Mouse (Mus musculus): ENCODE data around the gene Fbln5.
A peak's percentile ranks its signal among the peaks of the same experiment; 100 is the strongest.

The Fbln5 gene

DNA sequence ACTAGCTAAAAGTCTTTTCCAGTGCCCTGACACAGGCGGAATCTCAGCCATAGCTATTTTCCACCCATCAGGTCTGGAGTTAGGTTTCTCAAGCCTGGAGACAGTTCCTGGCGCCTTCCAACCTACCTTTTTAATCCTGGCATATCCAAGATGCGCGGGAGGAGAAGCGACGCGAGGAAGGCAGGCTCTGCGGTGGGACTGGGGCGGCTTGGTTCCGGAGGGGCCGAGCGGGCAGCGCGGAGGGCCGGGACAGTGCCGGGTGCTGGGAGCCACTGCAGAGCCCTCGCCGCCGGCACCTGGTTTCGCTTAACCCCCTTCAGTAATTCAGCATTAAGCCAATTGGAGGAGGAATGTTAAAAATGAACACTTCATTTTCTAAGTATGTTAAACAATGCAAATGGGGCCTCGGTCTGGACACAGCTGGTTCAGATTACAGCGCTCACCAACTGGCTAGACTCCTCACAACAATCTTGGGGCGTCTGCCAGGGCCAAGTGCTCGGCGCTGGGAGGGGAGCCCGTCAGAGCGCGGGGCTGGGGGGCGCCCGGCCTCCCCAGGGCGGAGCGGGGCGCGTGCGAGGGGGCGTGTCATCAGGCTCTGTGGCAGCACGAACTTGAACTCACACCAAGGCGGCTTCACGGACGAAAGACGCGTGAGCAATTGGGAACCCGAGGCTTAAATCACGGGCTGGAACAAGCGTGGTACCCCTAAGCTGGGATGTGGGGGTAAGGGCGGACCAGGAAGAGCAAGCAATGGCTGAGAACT, at the start of gene Fbln5:
Gene Fbln5, minus strand, starts transcription at position 448 of the 763 bp plus-strand sequence.
- DNase-seq (ENCODE audit: low read depth) = no peak

DNA sequence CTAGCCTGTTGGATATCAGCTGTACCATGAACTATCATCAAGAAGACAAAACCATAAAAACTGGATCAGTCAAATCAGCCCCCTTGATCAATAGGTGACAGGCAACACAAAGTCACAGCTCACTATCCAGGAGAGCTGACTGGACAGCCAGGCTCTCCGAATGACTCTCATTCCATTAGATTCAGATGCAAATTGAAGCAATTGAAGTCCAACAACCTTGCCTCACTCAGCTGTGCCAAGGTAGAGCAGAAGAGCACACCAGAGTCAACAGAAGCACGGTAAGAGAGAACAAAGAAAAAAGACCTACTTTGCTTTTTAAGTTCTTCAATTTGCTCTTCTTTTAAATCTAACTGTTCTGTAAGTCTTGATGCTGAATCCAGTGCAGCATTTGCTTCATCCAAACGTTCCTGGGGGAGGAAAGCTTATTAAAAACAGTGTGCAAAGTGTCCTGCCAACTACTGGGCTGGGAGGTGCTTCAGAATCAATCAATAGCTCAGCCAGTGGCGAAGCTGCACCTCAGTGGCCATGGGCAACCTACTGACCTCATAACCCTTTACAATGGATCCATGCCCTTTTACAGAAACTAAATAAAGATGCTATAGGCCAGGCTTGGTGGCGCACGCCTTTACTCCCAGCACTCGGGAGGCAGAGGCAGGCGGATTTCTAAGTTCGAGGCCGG, 43.6 kb upstream of the Fbln5 start:
- no peak for DNase-seq (ENCODE audit: low read depth)

DNA sequence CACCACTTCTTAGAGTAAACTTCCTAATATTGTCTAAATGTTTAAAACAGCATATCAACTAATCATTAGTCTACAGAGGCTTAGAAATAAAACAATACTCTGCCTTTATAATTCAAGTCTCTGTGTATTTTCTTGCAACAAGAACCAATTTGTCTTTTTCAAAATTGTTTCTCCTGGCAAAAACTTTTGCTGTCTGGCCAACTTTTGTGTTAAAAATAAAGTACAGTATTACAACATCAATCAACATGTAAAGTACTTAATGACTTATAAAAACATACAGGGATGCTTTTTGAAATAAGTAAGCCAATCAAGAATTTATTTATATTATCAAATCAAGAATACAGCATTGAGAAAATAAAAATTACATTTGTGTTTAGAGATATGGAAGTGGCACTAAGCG, 41.4 kb upstream of the Fbln5 start:
- DNase-seq (ENCODE audit: low read depth) = no peak

DNA sequence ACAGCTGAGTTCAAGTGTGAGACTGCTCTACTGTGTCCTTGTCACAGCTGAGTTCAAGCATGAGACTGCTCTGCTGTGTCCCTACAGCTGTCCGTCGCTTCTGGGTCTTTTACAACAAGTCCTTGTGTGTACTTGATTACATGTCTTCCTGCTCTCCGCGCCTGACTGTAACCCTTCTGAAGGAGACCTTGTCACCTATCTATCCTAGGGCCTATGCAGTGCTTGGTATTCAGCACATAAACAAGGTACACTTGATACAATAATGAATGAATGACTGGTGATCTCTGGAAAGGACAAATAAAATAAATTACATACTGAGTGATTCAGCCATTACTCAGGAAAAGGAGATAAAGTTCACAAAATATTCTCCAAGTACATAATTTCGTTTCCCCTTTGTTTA, 39.2 kb upstream of the Fbln5 start:
- DNase-seq (ENCODE audit: low read depth) = no peak

DNA sequence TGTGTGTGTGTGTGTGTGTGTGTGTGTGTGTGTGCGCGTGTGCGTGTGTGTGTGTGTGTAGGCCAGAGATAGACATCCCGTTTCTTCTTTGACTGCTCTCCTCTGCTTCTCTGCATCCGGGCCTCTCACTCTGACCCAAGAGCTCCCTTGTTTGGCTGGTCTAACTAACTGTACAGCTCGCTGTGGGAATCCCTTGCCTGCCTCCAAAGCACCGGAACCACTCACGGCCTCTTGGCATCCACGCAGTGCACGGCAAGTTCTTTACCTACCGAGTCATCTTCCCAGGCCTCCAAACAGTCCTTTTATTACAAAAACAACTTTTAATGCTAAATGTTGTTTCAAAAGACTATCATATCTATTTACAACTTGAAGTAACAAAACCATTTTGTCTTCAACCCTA, 35.5 kb upstream of the Fbln5 start:
- no peak for DNase-seq (ENCODE audit: low read depth)

DNA sequence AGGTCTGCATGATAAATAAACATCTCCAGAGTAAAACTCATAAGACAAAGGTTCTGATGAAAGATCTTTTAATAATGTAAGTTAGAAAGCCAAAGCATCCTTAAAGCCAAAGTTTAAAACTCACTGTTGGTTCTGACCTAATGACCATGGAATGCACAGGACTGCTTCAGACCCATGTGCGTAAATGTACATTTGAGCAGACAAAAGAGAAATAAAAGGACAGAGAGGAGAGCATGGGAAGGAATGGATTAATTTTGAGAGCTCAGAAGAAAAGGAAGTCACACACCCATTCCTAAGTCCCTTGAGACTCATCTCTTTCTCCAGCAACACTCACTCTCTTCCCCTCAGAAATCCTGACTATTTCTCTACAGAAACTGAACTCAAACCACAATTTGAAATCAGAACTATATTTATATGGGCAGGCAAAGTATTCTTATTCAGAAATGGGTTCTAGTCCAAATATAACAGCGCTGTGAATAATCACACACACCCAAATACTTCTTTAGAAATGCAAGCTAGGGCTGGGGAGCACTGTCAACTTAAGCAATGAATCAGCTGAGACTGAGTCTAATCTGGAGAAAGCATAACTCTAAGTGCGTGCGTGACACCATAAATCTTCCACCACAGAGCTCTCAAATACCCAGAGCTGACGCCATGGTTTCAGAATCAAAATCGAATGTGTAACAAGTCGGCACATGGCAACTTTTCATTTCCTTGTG, 33.1 kb upstream of the Fbln5 start:
- no peak for DNase-seq (ENCODE audit: low read depth)

DNA sequence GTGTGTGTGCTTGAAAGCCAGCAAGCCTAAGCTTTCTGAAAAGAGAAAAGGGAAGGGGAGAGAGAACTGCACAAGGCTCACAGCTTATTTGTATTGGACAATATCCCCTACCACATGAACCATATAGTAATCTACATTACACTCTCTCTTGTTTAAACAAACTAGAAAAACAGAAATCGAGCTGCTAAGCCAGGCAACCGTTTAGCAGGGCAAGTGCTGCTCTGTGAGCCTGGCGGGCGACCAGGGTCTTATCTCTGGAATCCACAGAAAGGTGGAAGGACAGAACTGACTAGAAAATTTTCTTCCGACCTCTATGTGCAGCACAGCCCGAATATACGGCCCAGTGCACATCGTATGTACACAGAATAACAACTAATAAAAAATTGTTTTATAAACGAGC, 32.5 kb upstream of the Fbln5 start:
- no peak for DNase-seq (ENCODE audit: low read depth)

DNA sequence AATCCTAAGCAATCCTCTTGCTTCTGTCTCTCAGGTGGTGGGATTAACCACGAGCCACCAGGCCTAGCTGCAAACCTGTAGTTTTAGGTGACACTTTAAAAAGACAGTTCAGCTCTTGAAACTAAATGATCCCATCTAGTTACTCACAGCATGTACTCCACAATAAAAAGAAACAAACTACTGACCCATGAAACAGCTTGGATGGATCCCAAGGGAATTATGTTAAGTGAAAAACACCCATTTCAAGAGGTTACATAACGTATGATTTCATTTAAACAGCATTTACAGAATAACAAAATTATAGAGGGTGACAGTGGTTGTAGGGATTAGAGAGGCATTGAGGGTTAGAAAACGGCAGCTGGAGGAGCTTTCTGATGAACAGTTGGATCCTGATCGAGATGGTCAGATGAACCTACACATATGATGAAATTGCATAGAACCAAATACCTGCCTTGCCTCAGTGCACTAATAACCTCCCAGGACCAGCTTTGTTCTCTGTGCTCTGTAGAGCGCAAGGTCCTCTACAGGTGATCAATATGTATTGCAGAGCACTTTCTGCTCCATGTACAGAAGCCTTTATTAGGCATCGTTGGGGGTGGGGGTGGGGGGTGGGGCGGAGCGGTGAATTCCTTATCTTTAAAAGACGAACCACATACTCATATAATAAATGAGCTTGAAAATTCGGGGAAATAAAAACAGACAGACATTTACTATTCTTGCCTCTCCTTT, 17.9 kb upstream of the Fbln5 start:
- DNase-seq (ENCODE audit: low read depth) = no peak

DNA sequence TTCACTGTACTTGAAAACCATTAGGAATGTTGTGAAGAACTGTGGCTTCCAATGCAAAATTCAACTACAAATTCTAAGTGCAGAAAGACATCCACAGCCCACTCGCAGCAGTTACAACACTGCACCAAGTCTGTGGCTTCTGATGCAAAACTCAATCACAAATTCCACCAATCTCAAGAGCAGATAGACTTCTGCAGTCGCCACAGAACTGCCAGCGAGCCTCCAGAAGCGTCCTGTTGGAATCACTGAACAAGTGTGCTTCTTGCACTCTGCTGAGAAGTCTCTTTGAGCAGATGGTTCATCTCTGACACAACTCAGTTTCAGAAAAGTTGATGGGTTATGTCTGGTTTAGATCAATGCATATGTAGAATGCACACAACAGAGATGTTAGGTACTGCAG, 15.9 kb upstream of the Fbln5 start:
- DNase-seq (ENCODE audit: low read depth) = no peak

DNA sequence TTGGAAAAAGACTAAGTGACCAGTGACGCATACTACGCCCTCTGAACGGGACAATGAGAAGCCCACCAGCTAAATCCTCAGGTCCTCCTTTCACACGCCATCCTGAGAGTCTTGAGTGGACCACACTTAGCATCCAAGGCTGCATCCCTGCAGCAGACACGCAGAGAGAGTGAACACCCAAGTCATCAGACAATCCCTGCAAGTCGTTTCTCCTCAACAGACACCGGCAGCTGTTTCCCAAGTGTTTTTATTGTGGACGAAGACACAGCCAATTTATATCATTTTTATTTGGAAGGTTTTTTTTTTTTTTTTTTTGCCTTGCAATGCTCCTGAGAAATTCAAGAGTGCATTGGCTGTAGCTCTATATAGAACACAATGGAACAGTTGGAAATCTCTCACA, 14.9 kb upstream of the Fbln5 start:
- no peak for DNase-seq (ENCODE audit: low read depth)

DNA sequence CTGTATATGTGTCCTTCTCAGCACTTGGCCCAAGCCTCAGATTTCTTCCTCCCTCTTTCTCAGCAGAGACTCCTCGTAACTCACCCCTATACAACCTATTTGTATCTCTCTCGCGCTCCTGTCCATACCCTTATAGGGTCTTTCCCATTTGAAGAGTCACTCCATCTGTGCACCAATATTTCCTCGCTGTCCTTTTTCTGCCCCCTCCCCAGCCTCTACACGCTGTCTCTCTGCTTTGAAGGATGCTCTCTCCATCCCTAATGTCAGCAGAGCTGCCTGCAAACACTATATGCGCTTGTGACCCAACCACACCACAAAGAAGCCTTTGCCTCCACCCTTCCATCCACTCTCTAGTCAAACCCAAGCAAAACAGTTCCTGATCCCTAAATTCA, 14.3 kb upstream of the Fbln5 start:
- DNase-seq (ENCODE audit: low read depth) = no peak

DNA sequence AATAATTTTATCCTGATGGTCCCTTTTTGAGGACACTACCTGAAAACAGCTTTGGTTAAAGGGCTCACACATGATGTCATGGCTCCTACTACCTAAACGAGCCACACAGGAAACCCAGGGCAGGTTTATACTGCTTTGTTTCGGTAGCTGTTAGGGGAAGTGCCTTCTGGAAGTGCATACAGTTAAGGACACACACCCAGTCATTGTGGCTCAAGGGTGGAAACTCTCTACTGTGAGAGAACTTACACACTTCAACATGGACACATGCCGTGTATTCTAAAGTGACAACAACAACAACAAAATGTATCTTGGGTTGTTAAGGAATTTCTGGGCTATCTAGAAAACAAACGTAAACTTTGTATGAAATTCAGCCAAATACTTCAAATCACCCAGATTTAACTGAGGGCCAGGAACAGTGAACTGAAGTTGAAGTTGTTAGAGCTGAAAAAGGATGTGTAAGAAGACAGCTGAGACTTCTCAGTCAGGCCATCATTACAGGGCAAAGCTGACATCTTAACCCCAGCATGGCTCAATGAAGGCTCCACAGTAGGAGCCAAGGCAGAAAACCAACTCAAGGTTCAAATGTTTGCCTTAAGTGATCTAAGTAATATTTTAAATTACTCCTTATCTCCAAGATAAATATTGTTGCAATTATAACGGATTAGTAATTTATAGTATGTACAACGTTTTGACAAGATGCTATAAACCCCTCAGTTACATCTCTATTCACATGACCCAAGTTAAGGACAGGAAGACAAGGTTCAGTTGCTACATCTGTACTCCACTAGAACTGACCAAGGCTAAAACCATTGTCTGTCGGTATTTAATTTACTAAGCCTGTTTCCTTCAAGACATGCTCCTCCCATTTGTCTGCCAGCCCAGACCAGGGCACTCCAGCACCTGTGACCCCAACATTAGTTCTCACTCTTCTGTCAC, 13.6 kb upstream of the Fbln5 start:
- peak; percentile 10 for DNase-seq (ENCODE audit: low read depth)

DNA sequence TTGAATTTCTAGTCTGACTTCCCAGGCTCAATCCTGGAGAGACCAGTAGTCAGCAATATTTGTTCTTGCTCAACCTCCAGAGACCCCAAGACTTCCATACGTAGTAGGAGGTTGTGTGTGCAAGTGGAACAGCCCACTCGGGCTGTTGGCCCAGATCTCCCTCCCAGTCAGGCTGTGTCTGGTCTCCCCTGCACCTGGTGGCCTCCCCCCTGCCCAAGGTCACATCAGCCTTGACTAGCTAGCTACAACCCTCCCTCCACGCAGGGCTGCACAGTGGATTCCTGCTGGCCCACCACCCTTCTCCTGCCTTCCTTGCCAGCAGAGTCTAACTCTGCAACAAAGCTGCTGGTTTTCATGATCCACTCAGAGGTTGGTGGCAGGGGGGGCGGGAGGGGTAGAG, 12.4 kb upstream of the Fbln5 start:
- DNase-seq (ENCODE audit: low read depth) = no peak

DNA sequence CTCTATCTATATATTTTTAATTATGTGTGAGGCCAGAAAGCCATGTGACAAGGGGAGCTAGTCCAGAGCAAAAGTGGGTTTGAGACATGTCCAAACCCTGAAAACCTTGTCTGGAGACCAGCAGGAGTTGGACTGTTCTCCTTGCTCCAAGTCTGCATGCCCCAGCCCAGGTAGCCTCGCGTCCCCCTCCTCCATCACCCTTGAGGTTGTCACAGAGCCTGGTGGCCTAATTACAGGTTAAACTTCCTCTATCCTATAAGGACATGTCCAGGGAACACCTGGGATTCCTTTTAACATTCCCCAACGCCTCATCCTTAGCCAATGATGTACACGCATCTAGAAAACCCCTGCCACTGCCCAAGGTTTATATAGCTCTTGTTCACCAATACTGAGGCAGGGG, 4.3 kb upstream of the Fbln5 start:
- DNase-seq (ENCODE audit: low read depth) = no peak

DNA sequence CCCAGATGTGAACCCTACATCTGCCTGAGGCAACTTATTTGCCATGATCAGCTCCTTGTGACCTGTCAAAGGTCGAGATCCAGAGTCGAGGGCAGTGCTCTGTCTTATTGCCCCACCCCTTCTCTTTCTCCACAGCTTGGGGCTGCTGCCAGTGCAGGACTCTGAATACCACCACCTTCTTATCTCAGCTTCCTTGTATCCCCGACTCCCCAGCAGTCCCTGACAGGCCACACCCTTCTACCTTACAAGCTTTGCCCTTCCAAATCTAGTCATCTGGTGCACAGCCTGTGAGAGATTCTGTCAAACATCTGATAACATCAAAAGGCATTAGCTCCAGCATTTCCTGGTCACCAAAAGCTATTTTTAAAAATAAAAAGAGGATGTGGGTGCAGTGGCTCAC, 2.7 kb upstream of the Fbln5 start:
- peak; percentile 67 for DNase-seq (ENCODE audit: low read depth)

DNA sequence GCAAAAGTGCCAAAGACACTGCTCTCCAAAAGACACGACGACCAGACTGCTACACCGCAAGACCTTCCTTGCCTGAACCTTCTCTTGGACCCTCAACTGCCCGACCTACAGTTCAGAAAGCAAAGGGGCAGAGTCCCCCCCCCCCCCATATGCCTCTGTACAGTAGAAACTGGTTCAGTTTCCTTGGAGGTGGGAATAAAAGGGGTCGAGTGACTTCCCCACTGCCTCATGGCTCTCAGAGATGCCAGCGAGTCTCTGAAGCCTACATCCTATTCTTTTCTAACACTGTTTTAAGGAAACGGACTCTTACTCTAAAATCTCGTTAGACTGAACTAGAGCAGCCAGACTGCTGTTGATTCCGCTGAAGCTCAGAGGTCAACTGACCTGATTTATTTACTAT, 715 bp upstream of the Fbln5 start:
- DNase-seq (ENCODE audit: low read depth) = no peak

DNA sequence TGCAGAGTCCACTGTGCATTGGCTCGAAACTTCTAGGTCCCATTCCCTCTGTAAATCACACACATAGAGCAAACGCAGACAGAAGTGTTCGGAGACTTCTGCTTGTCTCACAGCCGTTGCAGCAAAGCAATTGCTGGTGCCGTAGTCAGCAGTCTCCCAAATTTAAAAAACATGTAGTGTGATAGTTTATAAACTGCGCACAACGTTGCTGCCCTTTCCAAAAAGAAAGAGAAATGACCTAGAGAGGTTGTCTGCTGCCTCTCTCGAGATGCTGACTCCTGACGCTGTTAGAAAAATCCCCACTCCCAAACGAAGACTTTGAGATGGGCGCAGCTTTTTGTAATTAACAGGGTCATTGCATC, 628 bp downstream of the Fbln5 start:
- no peak for DNase-seq (ENCODE audit: low read depth)

DNA sequence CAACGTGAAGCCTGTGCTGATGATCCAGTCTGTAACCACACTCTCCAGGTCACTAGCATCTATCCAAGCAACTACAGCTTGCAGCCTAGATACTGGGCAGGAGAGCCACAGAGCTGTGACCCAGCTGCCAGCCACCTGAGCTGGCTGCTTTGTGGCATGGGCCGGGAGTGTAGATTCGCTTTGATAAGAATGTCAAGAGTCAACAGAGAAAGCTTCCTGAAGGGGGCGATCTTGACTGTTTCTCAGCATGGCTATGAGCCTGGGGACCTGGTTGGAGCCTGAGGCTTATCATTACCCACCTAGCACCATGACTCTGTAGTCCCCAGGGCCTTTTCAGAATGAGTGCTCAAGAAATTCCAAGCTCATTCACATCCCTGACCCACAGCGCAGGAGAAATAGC, 2.0 kb downstream of the Fbln5 start:
- peak; percentile 59 for DNase-seq (ENCODE audit: low read depth)

DNA sequence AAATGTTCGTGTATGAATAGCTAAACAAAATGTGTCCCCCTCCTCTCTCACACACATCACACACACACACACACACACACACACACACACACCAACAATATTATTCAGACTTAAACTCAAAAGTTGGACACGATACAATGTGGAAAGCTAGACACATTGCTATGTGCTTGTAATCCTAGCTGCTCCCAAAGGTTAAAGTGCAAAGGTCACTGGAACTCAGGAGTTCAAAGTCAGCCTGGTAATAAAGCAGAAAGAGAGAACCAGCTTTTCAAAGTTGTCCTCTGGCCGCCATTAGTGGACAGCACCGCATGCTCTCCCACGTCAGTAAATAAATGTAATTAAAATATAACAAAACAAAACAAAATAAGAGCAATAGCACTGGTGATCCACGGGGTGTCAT, 3.1 kb downstream of the Fbln5 start:
- DNase-seq (ENCODE audit: low read depth) = no peak

DNA sequence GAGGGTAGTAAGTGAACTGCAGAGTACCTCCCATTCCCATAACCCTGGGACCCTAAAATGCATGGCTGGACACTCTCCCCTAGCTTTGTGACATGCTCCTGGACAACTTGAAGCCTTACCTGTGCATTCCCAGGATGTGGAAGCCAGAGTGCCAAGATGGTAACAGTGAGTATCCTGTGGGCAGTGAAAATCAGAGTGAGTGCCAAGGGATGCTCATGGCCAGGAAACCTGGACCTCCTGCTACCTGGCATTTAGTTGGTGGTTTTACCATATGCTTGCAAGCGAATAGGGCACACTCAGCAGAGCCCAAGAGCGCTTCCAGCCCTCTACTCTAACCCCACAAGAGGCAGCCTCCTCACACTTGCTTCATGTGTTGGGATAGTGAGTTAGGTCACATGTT, 4.4 kb downstream of the Fbln5 start:
- DNase-seq (ENCODE audit: low read depth) = no peak

DNA sequence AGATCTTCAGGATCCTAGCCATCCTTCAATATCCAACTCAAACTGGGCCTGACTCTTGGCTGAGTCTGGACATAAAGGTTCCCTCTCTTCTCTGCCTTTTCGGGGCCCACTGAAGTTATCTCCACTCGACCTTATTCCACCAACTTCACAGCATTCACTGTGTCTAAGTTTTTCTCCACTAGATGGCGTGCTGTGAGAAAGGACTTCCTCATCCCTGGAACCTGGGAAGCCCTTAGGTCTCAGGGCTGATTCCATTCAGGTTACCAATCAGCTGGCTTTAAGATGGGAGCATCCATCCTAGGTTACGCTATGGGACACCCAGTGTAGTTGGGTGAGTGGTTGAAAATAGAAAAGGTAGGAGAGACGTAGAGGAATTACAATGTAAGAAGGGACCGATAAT, 7.7 kb downstream of the Fbln5 start:
- peak; percentile 38 for DNase-seq (ENCODE audit: low read depth)

DNA sequence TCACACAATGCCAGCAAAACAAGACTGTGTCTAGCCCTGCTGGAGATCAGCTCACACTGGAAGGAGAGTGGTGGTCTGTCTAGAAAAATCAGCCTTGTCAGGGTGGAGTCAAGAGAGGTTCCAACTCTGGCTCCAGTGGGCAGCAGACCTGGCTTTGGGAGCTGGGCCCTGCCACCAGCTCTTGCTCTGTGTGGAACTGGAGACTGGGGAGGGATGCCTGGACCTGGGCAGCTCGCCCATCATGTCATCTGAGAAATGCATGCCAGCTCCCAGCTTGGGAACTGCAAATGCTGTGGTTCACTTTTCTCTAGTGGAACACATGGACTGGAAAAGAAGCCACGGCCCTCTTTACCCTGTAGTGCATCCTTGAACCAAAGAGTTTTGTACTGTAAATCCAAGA, 8.3 kb downstream of the Fbln5 start:
- DNase-seq (ENCODE audit: low read depth) = no peak
